Mouse (Mus musculus) spleen, postnatal 36 days (tissue): Measurements from ENCODE around the gene Hist2h2aa1.
"Not testable (repeated sequence)": the region's sequence is repeated elsewhere in the genome, so short reads cannot be mapped to it uniquely, and the experiment has no call there.

Experiments
- DNase-seq, 2 experiments: peaks; one replicate each; pipeline ENCODE4 v3.0.0; 2022; ENCODE audit warnings: low spot score in 2 of 2, mixed read lengths in 1 of 2

Gene Hist2h2aa1

DNA sequence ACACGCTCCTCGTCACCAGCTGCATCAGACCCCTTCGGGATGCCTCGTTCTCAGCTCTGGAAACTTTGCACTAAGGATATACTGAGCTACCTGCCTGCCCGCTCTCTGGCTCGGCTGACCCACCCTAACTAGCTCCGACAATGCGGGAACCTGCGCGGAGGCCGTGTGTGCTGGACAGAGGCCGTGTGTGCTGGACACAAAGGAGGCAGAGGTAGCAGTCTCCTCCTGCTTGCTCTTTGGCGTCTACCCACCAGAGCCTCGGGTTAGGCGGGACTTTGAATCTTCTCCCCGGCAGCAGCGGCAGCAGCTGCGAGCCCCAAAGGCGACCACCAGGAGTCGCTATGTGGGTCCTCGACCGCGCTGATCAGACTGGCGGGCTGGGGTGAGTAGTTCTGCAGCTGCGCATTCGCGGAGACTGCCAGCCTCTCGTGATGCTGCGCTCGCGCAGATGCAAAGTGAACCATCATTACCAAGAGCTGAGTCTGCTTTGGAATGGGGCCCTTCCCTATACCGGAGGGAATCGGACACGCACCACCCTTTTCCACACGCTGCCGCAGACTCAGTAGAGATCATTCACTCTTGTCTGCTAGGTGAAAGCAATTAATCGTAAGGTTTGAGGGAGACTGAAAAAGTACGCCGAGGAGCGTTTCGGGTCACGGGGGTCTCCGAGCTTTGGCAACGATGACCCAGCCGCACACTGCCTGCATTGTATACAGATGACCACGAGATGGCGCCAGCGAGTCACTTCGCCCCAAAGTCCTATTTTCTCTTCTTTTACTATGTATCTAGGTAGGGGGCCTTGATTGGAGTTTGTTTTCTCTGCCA lies 32.7 kb downstream of the Hist2h2aa1 start:
- peak; percentile 90 to 91 for DNase-seq

DNA sequence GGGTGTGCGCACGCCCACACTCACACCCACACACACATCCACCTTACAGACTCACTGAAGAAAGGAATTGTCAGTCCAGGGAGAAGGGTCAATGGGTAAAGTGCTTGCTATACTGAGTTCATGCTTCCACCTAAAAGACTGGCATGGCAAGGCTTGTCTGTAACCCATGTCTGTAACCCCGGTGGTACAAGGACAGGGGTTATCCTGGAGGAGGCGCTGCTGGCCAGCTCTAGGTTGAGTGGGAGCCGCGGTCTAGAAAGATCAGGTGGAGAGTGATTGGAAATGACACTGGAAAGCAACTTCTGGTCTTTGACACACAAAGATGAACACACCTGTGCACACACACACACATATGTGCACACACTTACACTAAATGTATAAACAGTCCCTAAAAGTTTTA lies 35.4 kb downstream of the Hist2h2aa1 start:
- DNase-seq = no peak

DNA sequence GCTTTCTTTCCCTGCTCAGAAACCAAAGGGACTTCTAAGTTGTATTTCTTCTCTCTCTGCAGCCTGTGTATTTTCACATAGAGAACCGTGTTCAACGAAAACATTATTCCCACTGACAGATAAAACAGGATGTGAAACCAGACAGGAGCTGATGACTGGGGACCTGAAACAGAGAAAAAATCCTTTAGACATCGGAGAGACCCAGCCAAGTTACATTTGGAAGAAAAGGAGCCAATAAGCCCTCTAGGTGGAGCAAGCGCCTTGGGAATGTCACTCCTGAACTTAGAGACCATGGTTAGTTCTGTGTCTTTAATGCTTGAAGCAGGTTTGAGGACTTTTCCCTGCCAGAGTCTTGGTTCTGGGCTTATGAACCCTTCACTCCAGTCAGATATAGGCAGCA lies 39.2 kb downstream of the Hist2h2aa1 start:
- peak in 1 of 2 experiments; percentile 15 for DNase-seq

DNA sequence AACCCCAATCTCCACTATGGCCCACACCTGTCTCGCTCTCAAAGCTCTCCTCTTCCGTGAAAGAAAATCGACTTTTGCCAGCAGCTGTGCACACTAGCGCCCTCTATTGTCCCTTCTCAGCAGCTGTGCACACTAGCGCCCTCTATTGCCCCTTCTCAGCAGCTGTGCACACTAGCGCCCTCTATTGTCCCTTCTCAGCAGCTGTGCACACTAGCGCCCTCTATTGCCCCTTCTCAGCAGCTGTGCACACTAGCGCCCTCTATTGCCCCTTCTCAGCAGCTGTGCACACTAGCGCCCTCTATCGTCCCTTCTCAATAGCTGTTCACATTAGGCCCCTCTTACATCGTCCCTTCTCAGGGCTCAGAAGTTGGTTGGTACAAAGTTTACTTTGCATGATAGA lies 42.0 kb downstream of the Hist2h2aa1 start:
- not testable (repeated sequence) for DNase-seq

DNA sequence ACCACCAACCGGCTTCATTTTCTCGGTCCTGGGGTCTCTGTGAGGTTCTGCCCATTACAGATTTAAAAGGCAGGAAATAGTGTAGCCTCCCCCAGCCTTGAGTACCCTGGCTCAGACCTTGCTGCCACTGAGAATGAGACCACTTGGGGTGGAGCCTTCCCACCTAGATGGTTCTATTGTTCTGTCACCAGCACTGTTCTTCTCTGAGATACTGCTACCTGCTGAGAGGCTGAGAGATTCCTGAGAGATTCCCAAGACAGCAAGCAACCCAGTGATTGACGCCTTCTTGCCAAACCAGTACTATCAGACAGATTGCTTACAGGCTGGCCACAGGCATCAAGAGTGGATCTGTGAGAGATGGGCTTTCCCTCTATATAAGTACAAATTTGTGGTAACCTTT lies 43.9 kb downstream of the Hist2h2aa1 start:
- no peak for DNase-seq

DNA sequence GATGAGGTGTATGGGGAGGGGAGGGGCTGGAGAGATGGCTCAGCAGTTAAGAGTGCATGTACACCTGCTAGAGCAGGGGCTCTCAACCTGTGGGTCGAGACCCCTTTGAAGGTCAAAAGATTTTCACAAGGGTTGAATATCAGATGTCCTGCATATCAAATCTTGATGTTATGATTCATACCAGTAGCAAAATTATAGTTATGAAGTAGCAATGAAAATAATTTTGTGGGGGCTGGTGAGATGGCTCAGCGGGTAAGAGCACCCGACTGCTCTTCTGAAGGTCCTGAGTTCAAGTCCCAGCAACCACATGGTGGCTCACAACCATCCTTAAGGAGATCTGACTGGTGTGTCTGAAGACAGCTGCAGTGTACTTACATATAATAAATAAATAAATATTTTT lies 45.4 kb downstream of the Hist2h2aa1 start:
- not testable (repeated sequence) for DNase-seq

DNA sequence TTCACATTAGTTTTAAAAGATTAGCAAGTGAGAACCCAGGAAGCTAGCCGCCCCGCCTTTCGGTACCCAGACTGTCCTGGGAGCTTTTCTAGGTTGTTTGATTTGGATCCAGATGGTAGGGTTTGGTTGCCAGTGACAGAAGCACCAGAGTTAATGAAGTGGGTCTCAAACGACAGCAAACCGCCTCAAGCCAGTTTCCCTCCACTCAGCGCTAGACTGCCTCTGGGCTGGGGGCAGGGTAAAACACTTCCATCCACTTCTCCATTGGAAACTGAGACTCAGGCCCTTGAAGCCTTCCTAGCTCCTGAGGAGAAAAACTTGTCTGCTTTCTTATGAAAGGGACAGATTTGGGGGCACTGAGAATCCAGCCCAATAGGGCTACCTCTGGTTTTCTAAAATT lies 47.3 kb downstream of the Hist2h2aa1 start:
- no peak for DNase-seq

DNA sequence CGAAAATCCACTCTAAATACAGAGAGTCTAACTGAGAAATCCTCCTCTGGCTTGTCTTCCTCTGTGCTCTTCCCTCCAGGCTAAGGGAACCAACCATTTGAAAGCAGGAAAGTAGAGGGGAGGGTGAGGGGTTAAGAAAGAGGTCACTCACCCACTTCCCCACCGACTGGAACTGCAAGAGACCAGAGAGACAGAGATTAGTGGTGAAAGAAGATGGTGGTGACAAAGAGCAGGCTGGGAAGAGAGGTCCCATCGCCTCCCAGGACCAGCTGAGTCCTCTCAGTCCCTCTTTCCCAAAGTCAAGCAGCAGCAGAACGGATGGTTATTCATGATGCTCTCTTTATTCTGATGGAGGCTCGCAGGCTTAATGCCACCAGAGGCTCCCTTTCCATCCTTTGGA lies 48.1 kb downstream of the Hist2h2aa1 start:
- DNase-seq = no peak

DNA sequence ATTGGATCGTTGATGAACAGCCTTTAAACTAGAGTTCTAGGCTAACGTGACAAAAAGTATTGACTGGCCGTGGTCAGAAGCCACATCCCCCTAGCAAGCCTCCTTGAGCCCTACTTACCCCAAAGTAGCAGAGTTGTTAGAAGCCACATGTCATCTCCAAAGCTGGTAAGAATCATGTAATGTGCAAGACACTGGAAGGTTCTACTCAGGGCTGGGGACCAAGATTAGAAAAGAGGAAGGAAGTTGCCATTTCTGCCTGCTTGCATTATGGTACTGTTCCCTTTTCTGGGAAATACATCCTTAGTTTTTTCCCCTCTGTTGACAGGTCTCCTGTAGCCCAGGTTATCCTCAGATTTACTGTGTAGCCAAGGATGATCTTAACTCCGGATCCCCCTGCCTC lies 48.5 kb downstream of the Hist2h2aa1 start, which contains the start of gene Fcgr1:
Fcgr1 (minus strand) TSS at position 183 of the 400 bp plus-strand sequence.
- no peak for DNase-seq
